Mouse (Mus musculus): ENCODE data around the gene Ccdc182. TPM values are rescaled to one million over a fixed set of nuclear protein-coding genes. Genes with fewer than 3 reads are reported as not detected.
A peak's percentile ranks its signal among the peaks of the same experiment; 100 is the strongest.

Gene Ccdc182
- polyA plus RNA-seq, 1 experiment from 2014 or later: 0.23 TPM

- no peak overlapping the region for H3K4me2 ChIP-seq (ENCODE audit: low read depth, low read length)
- 74% methylated on average over 4 of the region's 4 CpGs for WGBS
These were observed 36.2 kb upstream of the Ccdc182 start for GRCm38 (mm10) chr11:88257700-88258099.

GRCm38 (mm10) chr11:88258212-88258611 is 35.6 kb upstream of the Ccdc182 start:
- no peak overlapping the region for H3K9ac ChIP-seq (replicated peaks; ENCODE audit: low read depth, low read length)
- WGBS: 86% methylated on average over 4 of the region's 4 CpGs
- 0 out of 2 replicates have a peak, but pooled peaks cover 7% of the 10 kb centered on the region for H3K4me1 ChIP-seq (ENCODE audit: control insufficient read depth, insufficient read depth, low read length)
- no peak overlapping the region for H3K4me2 ChIP-seq (ENCODE audit: low read depth, low read length)
- no peak for ATAC-seq (ENCODE audit: low read depth)
- no peaks in the 10 kb centered on the region for H3K27me3 ChIP-seq (ENCODE audit: control insufficient read depth, insufficient read depth, low read length)
- no peaks in the 10 kb centered on the region for H3K9me3 ChIP-seq (ENCODE audit: control insufficient read depth, low read length)
- H3K36me3 ChIP-seq (ENCODE audit: control insufficient read depth, insufficient read depth, low read length): no peaks in the 10 kb centered on the region
- H3K4me3 ChIP-seq (ENCODE audit: low read depth, low read length): no peak overlapping the region
- H3K27ac ChIP-seq (ENCODE audit: low read depth, low read length): no peak overlapping the region

More at GRCm38 (mm10) chr11:88257700-88258099, 36.2 kb upstream of the Ccdc182 start:
- H3K27ac ChIP-seq (ENCODE audit: low read depth, low read length): no peak overlapping the region
- no peaks in the 10 kb centered on the region for H3K36me3 ChIP-seq (ENCODE audit: control insufficient read depth, insufficient read depth, low read length)
- H3K27me3 ChIP-seq (ENCODE audit: control insufficient read depth, insufficient read depth, low read length): no peaks in the 10 kb centered on the region
- ATAC-seq (ENCODE audit: low read depth): no peak
- no peak overlapping the region for H3K9ac ChIP-seq (replicated peaks; ENCODE audit: low read depth, low read length)
- H3K9me3 ChIP-seq (ENCODE audit: control insufficient read depth, low read length): no peaks in the 10 kb centered on the region
- H3K4me1 ChIP-seq (ENCODE audit: control insufficient read depth, insufficient read depth, low read length): 0 out of 2 replicates have a peak, but pooled peaks cover 11% of the 10 kb centered on the region
- no peak overlapping the region for H3K4me3 ChIP-seq (ENCODE audit: low read depth, low read length)

- H3K9ac ChIP-seq (replicated peaks; ENCODE audit: low read depth, low read length): no peak overlapping the region
- no peak overlapping the region for H3K27ac ChIP-seq (ENCODE audit: low read depth, low read length)
- 48% methylated on average over 7 of the region's 7 CpGs for whole genome bisulfite sequencing
- H3K27me3 ChIP-seq (ENCODE audit: control insufficient read depth, insufficient read depth, low read length): no peaks in the 10 kb centered on the region
- H3K4me1 ChIP-seq (ENCODE audit: control insufficient read depth, insufficient read depth, low read length): 0 out of 2 replicates have a peak, but pooled peaks cover 3% of the 10 kb centered on the region
- no peaks in the 10 kb centered on the region for H3K36me3 ChIP-seq (ENCODE audit: control insufficient read depth, insufficient read depth, low read length)
- no peak for ATAC-seq (ENCODE audit: low read depth)
- H3K4me3 ChIP-seq (ENCODE audit: low read depth, low read length): no peak overlapping the region
- no peak overlapping the region for H3K4me2 ChIP-seq (ENCODE audit: low read depth, low read length)
- no peaks in the 10 kb centered on the region for H3K9me3 ChIP-seq (ENCODE audit: control insufficient read depth, low read length)
These were observed 33.4 kb upstream of the Ccdc182 start for GRCm38 (mm10) chr11:88260463-88260862.

- Histone ChIP-seq H3K4me2 (ENCODE audit: low read depth, low read length) (no peak overlapping the region), H3K27ac (ENCODE audit: low read depth, low read length) (no peak overlapping the region; the same call in 1 of the 2 replicates), H3K4me3 (ENCODE audit: low read depth, low read length) (no peak overlapping the region), H3K9ac (replicated peaks; ENCODE audit: low read depth, low read length) (no peak overlapping the region), H3K27me3 (ENCODE audit: control insufficient read depth, insufficient read depth, low read length) (no peaks in the 10 kb centered on the region), H3K9me3 (ENCODE audit: control insufficient read depth, low read length) (no peaks in the 10 kb centered on the region), H3K4me1 (ENCODE audit: control insufficient read depth, insufficient read depth, low read length) (0 out of 2 replicates have a peak, but pooled peaks cover 3% of the 10 kb centered on the region), H3K36me3 (ENCODE audit: control insufficient read depth, insufficient read depth, low read length) (no peaks in the 10 kb centered on the region)
- 59% methylated on average over 5 of the region's 5 CpGs for WGBS
- no peak for ATAC-seq (ENCODE audit: low read depth)
These were observed 29.0 kb upstream of the Ccdc182 start for GRCm38 (mm10) chr11:88264889-88265288.

GRCm38 (mm10) chr11:88266311-88266710 is 27.5 kb upstream of the Ccdc182 start:
- no peak overlapping the region for H3K4me3 ChIP-seq (ENCODE audit: low read depth, low read length)
- no peak for ATAC-seq (ENCODE audit: low read depth)
- 61% methylated on average over 6 of the region's 6 CpGs for WGBS
- H3K9me3 ChIP-seq (ENCODE audit: control insufficient read depth, low read length): no peaks in the 10 kb centered on the region
- no peaks in the 10 kb centered on the region for H3K27me3 ChIP-seq (ENCODE audit: control insufficient read depth, insufficient read depth, low read length)
- H3K9ac ChIP-seq (replicated peaks; ENCODE audit: low read depth, low read length): no peak overlapping the region
- peak overlapping the region; percentile 52; the same call in 1 of the 2 replicates for H3K27ac ChIP-seq (ENCODE audit: low read depth, low read length)
- no peak overlapping the region for H3K4me2 ChIP-seq (ENCODE audit: low read depth, low read length)
- H3K36me3 ChIP-seq (ENCODE audit: control insufficient read depth, insufficient read depth, low read length): no peaks in the 10 kb centered on the region
- 0 out of 2 replicates have a peak, but pooled peaks cover 3% of the 10 kb centered on the region for H3K4me1 ChIP-seq (ENCODE audit: control insufficient read depth, insufficient read depth, low read length)

- H3K36me3 ChIP-seq (ENCODE audit: control insufficient read depth, insufficient read depth, low read length): no peaks in the 10 kb centered on the region
- H3K27me3 ChIP-seq (ENCODE audit: control insufficient read depth, insufficient read depth, low read length): no peaks in the 10 kb centered on the region
- peaks cover 24% of the 10 kb centered on the region for H3K4me1 ChIP-seq (ENCODE audit: control insufficient read depth, insufficient read depth, low read length)
- no peak for ATAC-seq (ENCODE audit: low read depth)
- H3K4me2 ChIP-seq (ENCODE audit: low read depth, low read length): no peak overlapping the region
- H3K27ac ChIP-seq (ENCODE audit: low read depth, low read length): no peak overlapping the region
- no peaks in the 10 kb centered on the region for H3K9me3 ChIP-seq (ENCODE audit: control insufficient read depth, low read length)
- no peak overlapping the region for H3K9ac ChIP-seq (replicated peaks; ENCODE audit: low read depth, low read length)
- 69% methylated on average over 3 of the region's 3 CpGs for WGBS
- no peak overlapping the region for H3K4me3 ChIP-seq (ENCODE audit: low read depth, low read length)
These were observed 22.0 kb upstream of the Ccdc182 start for GRCm38 (mm10) chr11:88271870-88272269.

GRCm38 (mm10) chr11:88274111-88274879 is 19.6 kb upstream of the Ccdc182 start:
- Histone ChIP-seq H3K4me2 (ENCODE audit: low read depth, low read length) (peak overlapping the region; percentile 6), H3K4me3 (ENCODE audit: low read depth, low read length) (no peak overlapping the region), H3K27me3 (ENCODE audit: control insufficient read depth, insufficient read depth, low read length) (no peaks in the 10 kb centered on the region), H3K4me1 (ENCODE audit: control insufficient read depth, insufficient read depth, low read length) (peaks cover 24% of the 10 kb centered on the region), H3K36me3 (ENCODE audit: control insufficient read depth, insufficient read depth, low read length) (no peaks in the 10 kb centered on the region), H3K9ac (replicated peaks; ENCODE audit: low read depth, low read length) (no peak overlapping the region; the same call in 1 of the 2 replicates), H3K27ac (ENCODE audit: low read depth, low read length) (peak overlapping the region; percentile 84; the same call in 1 of the 2 replicates), H3K9me3 (ENCODE audit: control insufficient read depth, low read length) (no peaks in the 10 kb centered on the region)
- WGBS: 14% methylated on average over 23 of the region's 23 CpGs
- peak; percentile 41 for ATAC-seq (ENCODE audit: low read depth)

- Histone ChIP-seq H3K4me3 (ENCODE audit: low read depth, low read length) (no peak overlapping the region), H3K36me3 (ENCODE audit: control insufficient read depth, insufficient read depth, low read length) (no peaks in the 10 kb centered on the region), H3K27me3 (ENCODE audit: control insufficient read depth, insufficient read depth, low read length) (no peaks in the 10 kb centered on the region), H3K9me3 (ENCODE audit: control insufficient read depth, low read length) (no peaks in the 10 kb centered on the region), H3K4me2 (ENCODE audit: low read depth, low read length) (peak overlapping the region; percentile 6), H3K9ac (replicated peaks; ENCODE audit: low read depth, low read length) (no peak overlapping the region), H3K4me1 (ENCODE audit: control insufficient read depth, insufficient read depth, low read length) (peaks cover 24% of the 10 kb centered on the region), H3K27ac (ENCODE audit: low read depth, low read length) (peak overlapping the region; percentile 84)
- 4% methylated on average over 13 of the region's 13 CpGs for WGBS
- peak; percentile 56 for ATAC-seq (ENCODE audit: low read depth)
These were observed 18.9 kb upstream of the Ccdc182 start for GRCm38 (mm10) chr11:88274901-88275498.

GRCm38 (mm10) chr11:88275949-88276348 is 17.9 kb upstream of the Ccdc182 start:
- Histone ChIP-seq H3K27me3 (ENCODE audit: control insufficient read depth, insufficient read depth, low read length) (no peaks in the 10 kb centered on the region), H3K4me1 (ENCODE audit: control insufficient read depth, insufficient read depth, low read length) (peaks cover 24% of the 10 kb centered on the region), H3K4me2 (ENCODE audit: low read depth, low read length) (no peak overlapping the region), H3K9me3 (ENCODE audit: control insufficient read depth, low read length) (no peaks in the 10 kb centered on the region), H3K9ac (replicated peaks; ENCODE audit: low read depth, low read length) (no peak overlapping the region), H3K27ac (ENCODE audit: low read depth, low read length) (peak overlapping the region; percentile 84), H3K4me3 (ENCODE audit: low read depth, low read length) (no peak overlapping the region), H3K36me3 (ENCODE audit: control insufficient read depth, insufficient read depth, low read length) (no peaks in the 10 kb centered on the region)
- 29% methylated on average over 6 of the region's 6 CpGs for WGBS
- ATAC-seq (ENCODE audit: low read depth): no peak
